Mouse (Mus musculus) NIH3T3 (cell line): Measurements from ENCODE around the gene 9930021J03Rik.

Experiments used
- DNase-seq: peaks from one replicate; pipeline ENCODE4 v3.0.0-alpha.2; 2012; ENCODE audit warnings: low read depth

9930021J03Rik gene

GRCm38 (mm10) chr19:29805101-29805916 lies 480 bp downstream of the 9930021J03Rik start:
- peak; percentile 87 for DNase-seq

DNA sequence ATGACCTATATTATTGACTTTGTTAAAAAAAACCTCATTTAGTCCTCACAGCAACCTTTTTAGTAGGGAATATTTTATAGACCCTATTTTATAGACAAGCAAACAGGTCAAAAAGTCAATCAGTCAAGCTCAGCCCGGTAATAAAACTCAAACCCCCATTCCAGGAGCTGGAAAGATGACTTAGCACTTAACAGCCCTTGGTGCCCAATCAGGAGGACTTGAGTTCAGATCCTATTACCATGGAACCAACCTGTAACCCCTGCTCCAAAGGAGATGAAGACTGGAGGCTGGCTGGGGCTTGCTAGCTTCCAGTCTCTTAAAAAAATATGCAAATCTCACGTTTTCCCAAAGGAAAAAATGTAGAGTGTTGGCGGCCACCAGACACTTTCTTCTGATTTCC lies 1.8 kb downstream of the 9930021J03Rik start:
- no peak for DNase-seq

GRCm38 (mm10) chr19:29797371-29797770 lies 8.4 kb downstream of the 9930021J03Rik start:
- DNase-seq = no peak

DNA sequence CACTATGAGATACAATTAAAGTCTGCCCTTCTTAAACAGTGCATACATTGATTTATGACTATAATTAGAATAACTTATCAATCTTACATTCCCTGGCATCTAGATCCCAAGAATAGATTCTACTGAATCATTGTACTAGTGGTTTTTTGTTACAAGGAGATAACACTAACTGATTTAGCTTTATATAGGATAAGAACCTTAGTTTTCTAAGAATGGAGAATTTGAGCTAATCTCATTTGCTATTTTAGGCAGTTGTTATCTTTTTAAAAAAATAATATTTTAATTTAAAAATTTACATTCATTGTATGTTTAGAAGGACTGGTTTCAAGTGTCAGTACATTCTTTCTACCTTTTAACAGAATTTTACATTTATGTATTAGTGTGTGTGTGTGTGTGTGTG lies 17.8 kb downstream of the 9930021J03Rik start:
- no peak for DNase-seq

- DNase-seq = no peak
These were observed 22.9 kb downstream of the 9930021J03Rik start for GRCm38 (mm10) chr19:29782914-29783313.

GRCm38 (mm10) chr19:29753939-29754338 lies 51.9 kb downstream of the 9930021J03Rik start:
- no peak for DNase-seq

- DNase-seq = no peak
These were observed 54.8 kb downstream of the 9930021J03Rik start for GRCm38 (mm10) chr19:29750994-29751393.

DNA sequence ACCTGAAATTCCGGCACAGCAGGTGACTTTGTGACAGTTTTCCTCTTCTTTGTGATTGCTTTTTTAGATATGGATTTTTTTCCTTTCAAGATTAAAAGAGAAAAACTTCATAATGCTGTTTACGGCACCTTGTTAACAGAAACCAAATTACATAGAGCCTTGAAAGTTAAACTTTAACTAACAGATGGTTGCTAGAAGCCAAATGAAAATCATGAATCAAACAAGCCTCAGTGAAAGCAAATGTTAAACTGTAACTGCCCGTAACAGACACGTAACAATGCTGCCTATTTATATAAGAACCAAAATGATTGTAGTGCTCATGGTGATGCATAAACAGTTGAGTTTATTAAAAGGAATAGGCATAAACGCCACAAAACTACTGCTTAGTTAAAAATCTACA lies 62.3 kb downstream of the 9930021J03Rik start:
- no peak for DNase-seq

DNA sequence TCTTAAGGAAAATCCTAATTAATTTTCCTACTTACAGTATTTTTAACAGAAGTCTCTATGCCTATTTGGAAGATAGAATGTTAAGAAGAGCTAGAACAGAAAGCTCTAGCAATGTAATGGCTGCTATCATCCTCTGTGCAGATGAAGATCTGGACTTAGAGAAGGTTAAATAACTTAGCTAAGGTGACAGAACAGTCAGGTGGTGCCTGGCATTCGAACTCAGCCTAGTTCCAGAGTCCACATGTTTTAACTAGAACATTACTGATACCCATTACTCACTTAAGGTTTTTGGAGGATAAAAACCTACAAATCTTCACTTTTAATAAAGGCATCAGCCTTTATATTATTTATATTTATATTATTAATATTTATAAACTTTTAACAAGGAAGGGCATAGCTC lies 65.1 kb downstream of the 9930021J03Rik start:
- no peak for DNase-seq

GRCm38 (mm10) chr19:29739608-29740007 lies 66.2 kb downstream of the 9930021J03Rik start:
- DNase-seq = no peak

- DNase-seq = no peak
These were observed 70.4 kb downstream of the 9930021J03Rik start for GRCm38 (mm10) chr19:29735421-29735820.

DNA sequence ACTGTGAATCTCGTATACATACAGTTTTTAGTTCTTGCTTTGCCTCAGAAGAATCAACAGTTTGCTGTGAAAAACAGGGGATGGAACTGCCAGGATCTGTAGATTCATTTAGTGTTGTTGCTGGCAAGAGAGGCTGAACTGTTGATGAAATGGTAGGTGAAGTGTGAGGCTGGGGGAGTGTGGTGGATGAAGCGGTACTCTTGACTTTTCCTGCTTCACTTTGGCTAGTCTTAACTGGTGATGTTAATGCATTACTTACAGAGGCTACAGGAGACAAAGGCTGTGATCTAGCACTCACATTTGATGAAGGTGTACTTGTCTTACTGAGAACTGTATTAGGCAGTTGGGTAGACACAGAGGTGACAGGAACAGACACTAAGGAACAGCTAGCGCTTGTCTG lies 87.3 kb downstream of the 9930021J03Rik start:
- no peak for DNase-seq

- no peak for DNase-seq
These were observed 87.9 kb downstream of the 9930021J03Rik start for GRCm38 (mm10) chr19:29717854-29718253.

- DNase-seq = no peak
These were observed 92.3 kb downstream of the 9930021J03Rik start for GRCm38 (mm10) chr19:29713451-29713850.

DNA sequence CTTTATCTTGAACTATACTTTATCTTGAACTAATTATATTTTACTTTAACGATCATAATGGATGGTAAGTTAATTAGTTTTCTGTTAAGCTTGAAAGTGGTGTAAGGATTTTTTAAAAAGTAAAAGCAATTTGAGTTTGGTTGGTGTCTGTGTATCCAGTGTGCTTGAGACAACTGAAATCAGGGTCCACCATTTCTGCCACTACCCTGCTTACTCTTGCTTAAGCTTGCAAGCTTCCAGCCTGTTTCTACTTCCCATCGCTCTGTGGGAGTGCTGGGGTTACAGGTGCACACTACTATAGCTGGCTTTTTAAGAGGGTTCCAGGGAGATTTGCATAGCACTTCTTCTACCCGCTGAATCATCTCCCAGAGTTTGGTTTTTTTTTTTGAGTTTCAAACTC lies 96.3 kb downstream of the 9930021J03Rik start:
- DNase-seq = no peak

- no peak for DNase-seq
These were observed 97.3 kb downstream of the 9930021J03Rik start for GRCm38 (mm10) chr19:29708461-29708860.

- no peak for DNase-seq
These were observed 97.8 kb downstream of the 9930021J03Rik start for GRCm38 (mm10) chr19:29708003-29708402.

DNA sequence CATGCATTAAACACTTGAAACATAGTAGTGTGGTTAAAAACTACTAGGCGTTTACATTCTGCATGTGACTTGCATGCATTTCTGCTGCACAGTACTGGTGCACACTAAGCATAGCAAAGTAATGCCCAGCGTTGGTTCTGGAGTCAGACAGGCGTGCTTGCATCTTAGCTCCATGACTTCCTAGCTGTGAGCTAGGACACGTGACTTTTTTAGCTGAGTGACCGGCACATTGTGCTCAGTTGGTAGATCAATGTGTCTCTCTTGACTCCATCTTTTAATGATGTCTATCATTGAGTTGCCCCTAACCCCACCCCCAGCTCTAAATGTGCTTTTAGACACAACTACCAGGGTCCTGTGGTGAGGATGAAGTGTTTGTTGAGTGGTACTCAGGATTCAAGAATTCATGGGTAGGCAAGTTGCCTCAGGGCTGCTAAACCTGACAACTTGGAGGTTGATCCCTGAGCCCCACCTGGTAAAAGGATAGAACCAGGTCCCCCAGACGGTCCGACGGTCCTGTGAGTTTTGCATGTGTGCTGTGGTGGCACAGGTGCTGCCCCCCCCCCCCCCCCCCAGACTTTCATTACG lies 98.4 kb downstream of the 9930021J03Rik start:
- no peak for DNase-seq

DNA sequence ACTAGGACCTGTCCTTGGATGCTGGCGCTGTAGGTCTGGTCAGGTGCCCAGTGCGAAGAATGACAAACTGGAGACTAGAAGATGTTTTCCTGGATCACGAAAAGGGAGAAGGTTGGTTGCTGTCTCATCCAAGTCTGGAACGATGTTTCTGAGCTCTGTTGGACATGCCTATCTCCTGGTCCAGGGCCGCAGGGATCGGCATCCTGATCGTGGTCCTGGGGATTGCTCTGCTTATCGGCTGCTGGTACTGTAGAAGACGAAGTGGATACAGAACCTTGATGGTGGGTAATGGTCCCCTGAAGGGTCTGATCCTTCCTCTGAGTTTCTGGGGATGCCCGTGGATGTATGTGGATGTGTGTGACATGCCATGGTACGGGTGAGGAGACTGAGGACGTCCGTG lies 101.4 kb downstream of the 9930021J03Rik start:
- no peak for DNase-seq

DNA sequence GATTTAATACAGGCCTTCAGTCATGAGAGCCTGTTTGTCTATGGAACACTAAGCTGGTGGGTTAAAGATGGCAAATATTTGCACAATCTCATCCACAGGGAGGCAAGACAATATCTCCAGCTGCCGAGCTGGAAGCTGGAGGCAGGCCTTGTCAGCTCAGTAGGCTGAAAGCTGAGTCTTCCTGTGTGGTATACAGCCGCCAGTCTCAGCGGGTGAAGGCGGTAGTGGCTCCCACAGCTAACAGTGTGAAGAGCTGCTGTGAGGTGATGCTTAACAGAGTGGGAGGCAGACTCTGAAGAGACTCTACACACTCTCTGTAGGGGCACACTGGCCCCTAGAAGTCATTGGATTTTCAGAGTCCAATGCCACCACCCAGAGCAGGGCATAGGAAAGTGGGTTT lies 104.1 kb downstream of the 9930021J03Rik start:
- no peak for DNase-seq

DNA sequence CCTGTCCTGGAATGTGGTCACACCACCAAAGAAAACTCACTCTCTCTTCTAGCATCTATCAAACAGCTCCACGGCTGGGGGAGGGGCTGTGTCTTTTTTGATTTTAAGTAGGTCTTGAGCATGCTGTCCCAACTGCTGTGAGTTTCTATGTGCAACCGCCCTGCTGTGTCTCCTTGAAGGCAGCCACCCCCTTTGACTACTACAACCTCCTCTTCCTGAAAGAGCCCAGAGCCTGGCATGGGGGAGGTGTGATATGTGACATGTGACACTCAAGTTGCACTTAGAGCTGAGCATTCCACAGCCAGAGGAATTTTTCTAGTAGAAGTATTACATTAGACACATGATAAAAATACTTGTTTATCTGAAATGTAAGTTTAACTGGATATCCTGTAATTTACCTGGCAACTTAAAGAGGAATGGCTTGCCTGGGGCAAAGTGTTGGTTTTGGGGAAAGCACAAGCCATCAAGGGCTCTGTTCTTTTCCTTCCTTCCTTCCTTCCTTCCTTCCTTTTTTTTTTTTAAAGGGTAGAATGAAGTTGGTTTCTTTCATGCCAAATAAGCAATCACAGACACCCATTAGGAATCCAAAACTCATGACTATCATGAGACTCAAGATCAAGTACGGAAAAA lies 108.4 kb downstream of the 9930021J03Rik start, which contains the start of gene Mlana:
Mlana (plus strand) TSS at position 580 of the 630 bp plus-strand sequence.
- DNase-seq = peak; percentile 32

DNA sequence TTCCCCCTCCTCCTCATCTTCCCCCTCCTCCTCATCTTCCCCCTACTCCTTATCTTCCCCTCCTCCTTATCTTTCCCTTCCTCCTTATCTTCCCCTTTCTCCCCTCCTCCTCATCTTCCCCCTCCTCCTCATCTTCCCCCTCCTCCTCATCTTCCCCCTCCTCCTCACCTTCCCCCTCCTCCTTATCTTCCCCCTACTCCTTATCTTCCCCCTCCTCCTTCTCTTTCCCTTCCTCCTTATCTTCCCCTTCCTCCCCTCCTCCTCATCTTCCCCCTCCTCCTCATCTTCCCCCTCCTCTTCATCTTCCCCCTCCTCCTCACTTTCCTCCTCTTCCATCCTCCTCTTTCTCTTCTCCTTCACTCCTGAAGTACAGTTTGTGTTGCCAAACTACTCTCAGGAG lies 108.9 kb downstream of the 9930021J03Rik start:
- DNase-seq = no peak

DNA sequence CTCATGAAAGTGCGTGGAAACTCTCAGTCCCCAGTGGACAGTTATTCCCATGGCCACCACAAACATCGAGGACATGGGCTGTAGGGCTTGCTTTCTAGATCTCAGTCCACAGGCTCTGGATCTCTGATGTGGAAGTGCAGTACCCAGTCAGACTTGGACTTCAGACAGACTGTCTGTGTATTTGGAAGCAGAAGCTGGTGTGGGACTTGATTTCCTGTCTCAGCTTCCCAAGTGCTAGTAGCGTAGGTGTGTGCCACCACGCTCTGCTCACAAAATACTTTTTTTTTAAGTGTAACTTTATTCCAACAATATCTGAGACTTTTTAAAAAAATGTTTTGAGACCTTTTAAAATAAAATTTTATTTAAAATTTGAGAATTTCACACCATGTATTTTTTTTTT lies 109.5 kb downstream of the 9930021J03Rik start:
- no peak for DNase-seq
